Mouse (Mus musculus) lung, adult 10 weeks (tissue): Measurements from ENCODE around the gene Tlk2. TPM values are rescaled to one million over a fixed set of nuclear protein-coding genes. Genes with fewer than 3 reads are reported as not detected.

Experiments
- polyA plus RNA-seq: library from polyadenylated mRNA; stranded (reverse); fragments of 350-450 nt; fragmentation: Illumina TruSeq; extraction: RNeasy Lipid Tissue Mini Kit (QIAGEN cat#74804); gene quantifications from one replicate; pipeline ENCODE4 v1.2.3, GENCODE M21; 2014; ENCODE audit warnings: low read depth, low replicate concordance; ENCODE audit not compliant: insufficient read depth

Gene Tlk2
- 18.9 TPM for polyA plus RNA-seq

DNA sequence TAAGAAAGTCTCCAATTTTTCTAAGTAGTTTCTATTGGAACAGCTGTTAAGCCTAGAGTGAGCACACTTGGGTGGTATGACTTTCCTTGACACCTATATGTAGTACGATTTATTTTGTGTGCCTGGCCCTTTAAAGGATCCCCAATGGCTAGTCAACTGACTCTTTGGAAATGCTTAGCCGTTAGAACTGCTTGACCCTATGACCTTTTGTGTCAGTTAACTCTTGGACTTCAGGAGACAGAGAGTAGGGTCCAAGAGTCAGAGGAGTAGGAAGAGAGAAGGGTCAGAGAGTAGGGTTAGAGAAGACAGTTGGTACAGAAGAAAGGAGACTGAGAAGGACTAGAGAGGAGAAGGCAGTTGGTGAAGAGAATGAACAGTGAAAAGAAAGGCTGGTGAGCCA lies at the start of gene Tlk2:
Tlk2 (plus strand) TSS at position 292 of the 400 bp plus-strand sequence.

DNA sequence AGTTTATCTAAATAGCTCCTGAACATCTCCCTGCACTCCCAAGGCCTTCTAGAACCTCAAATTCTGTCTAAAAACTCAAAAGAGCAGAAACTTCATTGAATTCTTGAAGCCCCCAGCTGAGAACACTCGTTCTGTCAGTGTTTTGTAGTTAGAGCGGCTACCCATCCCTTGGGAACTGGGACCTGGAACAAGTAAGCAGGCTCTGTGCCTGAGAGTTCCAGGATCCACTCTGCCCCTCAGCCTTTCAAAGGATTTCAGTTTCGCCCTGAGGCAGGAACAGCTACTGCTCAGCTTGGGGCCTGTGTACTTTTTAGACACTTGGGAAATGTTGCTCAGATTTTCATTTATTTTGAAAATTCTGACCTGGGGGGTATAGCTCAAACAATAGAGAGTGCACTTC lies 32.0 kb upstream of the Tlk2 start, which contains the start of gene Gm10842:
Gm10842 (plus strand) TSS at position 301 of the 400 bp plus-strand sequence.

DNA sequence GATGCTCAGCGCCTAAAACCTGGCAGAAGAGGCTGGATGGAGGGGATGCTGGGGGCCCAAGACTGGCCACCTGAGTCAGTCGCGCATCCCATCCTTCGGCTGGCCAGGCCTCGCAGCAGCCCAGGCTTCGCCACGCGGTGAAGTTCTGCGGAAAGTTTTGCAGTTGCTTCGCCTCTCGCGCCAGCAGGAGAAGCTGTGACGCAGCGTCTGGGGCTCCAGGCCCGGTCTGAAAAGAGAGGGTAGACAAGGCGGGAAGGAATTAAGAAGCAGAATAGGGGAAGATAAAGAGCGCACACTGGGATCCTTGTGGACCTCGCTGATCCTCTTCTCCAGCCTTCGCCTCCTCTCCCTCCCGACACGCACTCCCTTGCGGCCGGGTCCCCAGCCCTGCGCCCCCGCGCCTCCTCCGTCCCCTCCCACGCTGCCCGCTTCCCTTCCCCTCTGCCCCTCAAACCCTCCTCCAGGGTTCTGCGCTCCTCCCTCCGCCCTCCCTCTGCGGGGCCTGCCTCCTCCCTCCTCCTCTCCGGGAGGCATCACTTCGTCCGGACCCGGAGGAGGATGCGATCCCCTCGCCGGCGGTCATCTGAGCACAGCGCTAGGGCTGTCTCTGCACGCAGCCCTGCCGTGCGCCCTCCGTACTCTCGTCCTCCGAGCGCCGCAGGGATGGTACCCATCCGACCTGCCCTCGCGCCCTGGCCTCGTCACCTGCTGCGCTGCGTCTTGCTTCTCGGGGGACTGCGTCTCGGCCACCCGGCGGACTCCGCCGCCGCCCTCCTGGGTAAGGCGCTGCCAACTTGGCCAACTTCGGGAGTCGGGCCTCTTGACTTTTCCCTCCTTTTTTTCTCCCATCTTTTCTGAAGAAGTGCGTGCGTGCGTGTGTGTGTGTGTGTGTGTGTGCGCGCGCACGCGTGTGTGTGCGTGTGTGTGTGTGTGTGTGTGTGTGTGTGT lies 113.8 kb downstream of the Tlk2 start, which contains the start of gene Mrc2:
Mrc2 (plus strand) TSS at position 520 of the 948 bp plus-strand sequence.

Other genes starting within 250 kb of the Tlk2 start
- gene Efcab3, start 115.2 kb upstream of the Tlk2 start, polyA plus RNA-seq: not detected
- gene Mettl2, start 52.4 kb upstream of the Tlk2 start, polyA plus RNA-seq: 7.8 TPM
- gene Gm10842, start 31.9 kb upstream of the Tlk2 start, polyA plus RNA-seq: not detected
- 20.4 TPM for gene Mrc2, start 113.8 kb downstream of the Tlk2 start, polyA plus RNA-seq